ENCODE assay signal across 26 mouse cellular contexts in genomic region chr9:119155416-119155815, GRCm38 (mm10). TPM values are rescaled to one million over a fixed set of nuclear protein-coding genes. Genes with fewer than 3 reads are reported as not detected.
DNase-seq lines count a peak whose midpoint lies in the region; ATAC-seq and TF ChIP-seq lines count a peak whose summit lies in the region.
"Had no signal": no experiment of that assay in that cellular context is flagged by ENCODE, and none has a peak within 500 bp of the region (broad histone marks: within the 10 kb centered on the region; RNA-seq: fewer than 3 reads in every experiment).

No protein-coding gene starts in this region.

- H3K9ac ChIP-seq in lung, postnatal 0 days (replicated peaks; ENCODE audit: low read depth) = no peak overlapping the region
- H3K9ac ChIP-seq: embryonic facial prominence, embryonic 15.5 days; heart, embryonic 13.5 days; limb, embryonic 12.5 days; neural tube, embryonic 15.5 days had no signal

- H3K4me2 ChIP-seq in lung, postnatal 0 days (replicated peaks; ENCODE audit: low read depth, low read length) = no peak overlapping the region
- H3K4me2 ChIP-seq: midbrain, embryonic 11.5 days had no signal

- no peak for TF ChIP-seq CTCF in lung, postnatal 0 days (IDR thresholded peaks at IDR 0.05)

- peaks cover 5% of the 10 kb centered on the region for H3K4me1 ChIP-seq in brown adipose tissue, adult 24 weeks (ENCODE audit: control insufficient read depth, insufficient read depth, insufficient read length, low read length)
- H3K4me1 ChIP-seq in lung, postnatal 0 days (ENCODE audit: insufficient read depth, low read depth, low read length) = no peaks in the 10 kb centered on the region
- H3K4me1 ChIP-seq: heart, embryonic 13.5 days; limb, embryonic 12.5 days had no signal

- no peaks in the 10 kb centered on the region for H3K36me3 ChIP-seq in lung, postnatal 0 days (ENCODE audit: insufficient read depth, low read length)
- H3K36me3 ChIP-seq: embryonic facial prominence, embryonic 15.5 days; heart, embryonic 13.5 days; limb, embryonic 12.5 days; neural tube, embryonic 15.5 days had no signal

- H3K27ac ChIP-seq in brown adipose tissue, adult 24 weeks (replicated peaks; ENCODE audit: low read depth, low read length) = peak overlapping the region; percentile 59
- no peak overlapping the region for H3K27ac ChIP-seq in lung, postnatal 0 days (ENCODE audit: low read length)
- H3K27ac ChIP-seq: embryonic facial prominence, embryonic 15.5 days; heart, embryonic 13.5 days; hindbrain, postnatal 0 days; limb, embryonic 12.5 days; neural tube, embryonic 15.5 days had no signal

- 0 out of 2 replicates have a peak overlapping the region, but pooled peaks have one; percentile 1 for H3K4me3 ChIP-seq in brown adipose tissue, adult 24 weeks (ENCODE audit: insufficient read depth, low read depth, low read length)
- H3K4me3 ChIP-seq in lung, postnatal 0 days (ENCODE audit: low read depth, low read length) = no peak overlapping the region
- H3K4me3 ChIP-seq: heart, embryonic 13.5 days had no signal

- ATAC-seq in lung, postnatal 0 days = no peak

- no peaks in the 10 kb centered on the region; the same call in 1 of the 2 replicates for H3K27me3 ChIP-seq in lung, postnatal 0 days (replicated peaks; ENCODE audit: insufficient read depth, low read length)

- WGBS in lung, postnatal 0 days = 69% methylated on average over 8 of the region's 8 CpGs

- TF ChIP-seq EP300 in lung, postnatal 0 days (IDR thresholded peaks at IDR 0.05) = no peak

- peak; percentile 81 for DNase-seq in kidney, adult 18-20 months
- DNase-seq in kidney, postnatal 4 days = no peak
- peak; percentile 89 for DNase-seq in kidney, adult 9 months
- DNase-seq in kidney, postnatal 36 days = peak; percentile 82 to 85
- no peak for DNase-seq in thymus, postnatal 10 days (ENCODE audit: low spot score in 2 of 2)
- DNase-seq in lung, postnatal 0 days (ENCODE audit: low spot score) = no peak
- DNase-seq: cerebellum, adult 2 months; cerebellum, postnatal 25 days; heart, adult 11 months; lung, adult 18-20 months; lung, postnatal 14 days; right cerebral cortex, adult 18-20 months; thymus, postnatal 25 days had no signal

- H3K9me3 ChIP-seq in lung, postnatal 0 days (ENCODE audit: low read length) = no peaks in the 10 kb centered on the region
- H3K9me3 ChIP-seq: embryonic facial prominence, embryonic 15.5 days; heart, embryonic 13.5 days; limb, embryonic 12.5 days; neural tube, embryonic 15.5 days had no signal

RNA-seq across cellular contexts. Expression of gene Acaa1b, which starts 1.5 kb away (rescaled TPM):
- 25.2 and 31.9 TPM in 2 replicates for polyA plus RNA-seq in brown adipose tissue, adult 24 weeks (2012; ENCODE audit: insufficient read depth, insufficient read length, missing spikeins)
- 5.8 and 7.0 TPM in 2 replicates for polyA plus RNA-seq in lung, postnatal 0 days (2015; fragmentation: Nextera tagmentation; extraction: Ambion mirVana)

RNA-seq across cellular contexts. Expression of gene Gm47289, which starts 3.5 kb away (rescaled TPM):
- not detected in 2 replicates for polyA plus RNA-seq in brown adipose tissue, adult 24 weeks (2012; ENCODE audit: insufficient read depth, insufficient read length, missing spikeins)
- not detected in 2 replicates for polyA plus RNA-seq in lung, postnatal 0 days (2015; fragmentation: Nextera tagmentation; extraction: Ambion mirVana)
- polyA plus RNA-seq: C2C12; cerebellum, adult 2 months; embryonic facial prominence, embryonic 15.5 days; forebrain, embryonic 16.5 days; hindbrain, embryonic 11.5 days; hindbrain, postnatal 0 days; intestine, embryonic 16.5 days; limb, embryonic 12.5 days; midbrain, embryonic 11.5 days; midbrain, postnatal 0 days; neural tube, embryonic 15.5 days; stomach, embryonic 14.5 days had no signal

RNA-seq across cellular contexts. Expression of gene Dlec1, which starts 53.1 kb away (rescaled TPM):
- 0.46 and 1.4 TPM in 2 replicates for polyA plus RNA-seq in brown adipose tissue, adult 24 weeks (2012; ENCODE audit: insufficient read depth, insufficient read length, missing spikeins)
- polyA plus RNA-seq in lung, postnatal 0 days (2015; fragmentation: Nextera tagmentation; extraction: Ambion mirVana) = 0.57 and 0.64 TPM in 2 replicates

RNA-seq across cellular contexts. Expression of gene Slc22a13, which starts 53.5 kb away (rescaled TPM):
- polyA plus RNA-seq in brown adipose tissue, adult 24 weeks (2012; ENCODE audit: insufficient read depth, insufficient read length, missing spikeins) = not detected in 2 replicates
- not detected in 2 replicates for polyA plus RNA-seq in lung, postnatal 0 days (2015; fragmentation: Nextera tagmentation; extraction: Ambion mirVana)
- polyA plus RNA-seq: C2C12; cerebellum, adult 2 months; embryonic facial prominence, embryonic 15.5 days; heart, embryonic 13.5 days; hindbrain, embryonic 11.5 days; hindbrain, postnatal 0 days; intestine, embryonic 16.5 days; limb, embryonic 12.5 days; midbrain, embryonic 11.5 days; stomach, embryonic 14.5 days had no signal

Comparison
In these comparisons a context has a peak if more than half of its experiments do, and no peak if none do; other contexts are left out.
1. DNase-seq: peak in kidney, adult 18-20 months (single experiment), kidney, adult 9 months (single experiment) and kidney, postnatal 36 days (2 of 2); none in kidney, postnatal 4 days (0 of 2), thymus, postnatal 10 days (0 of 2) and lung, postnatal 0 days (single experiment).